In the genomic region with DNA sequence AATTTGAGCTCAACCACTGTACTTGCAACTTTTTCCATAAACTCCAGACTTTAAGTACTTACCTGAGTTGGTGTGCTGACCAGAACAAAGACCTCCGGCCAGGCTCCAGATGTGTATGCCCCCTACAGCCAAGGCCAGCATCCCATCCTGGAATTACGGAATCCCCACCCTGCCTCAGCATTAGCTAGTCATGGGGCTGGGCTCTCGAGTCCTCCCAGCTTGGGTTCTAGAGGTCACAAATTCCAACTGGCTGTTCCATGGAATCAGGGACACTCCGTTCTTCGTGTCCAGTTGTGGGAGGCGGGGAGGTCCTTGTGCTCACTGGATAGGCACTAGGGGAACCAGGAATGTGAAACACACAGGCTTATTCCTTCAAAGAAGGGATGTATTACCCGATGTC, we compare ENCODE assay signal across 25 mouse cellular contexts. TPM values are rescaled to one million over a fixed set of nuclear protein-coding genes. Genes with fewer than 3 reads are reported as not detected.
"Had no signal": no experiment of that assay in that cellular context is flagged by ENCODE, and none has a peak within 500 bp of the region (broad histone marks: within the 10 kb centered on the region; RNA-seq: fewer than 3 reads in every experiment).

Gene Cyp19a1, minus strand, starts transcription at position 101 of the 400 bp plus-strand sequence.

- H3K4me3 ChIP-seq: neural tube, embryonic 12.5 days; neural tube, embryonic 13.5 days; neural tube, embryonic 15.5 days; stomach, embryonic 15.5 days had no signal

- H3K4me1 ChIP-seq: neural tube, embryonic 12.5 days; neural tube, embryonic 13.5 days; neural tube, embryonic 15.5 days; stomach, embryonic 15.5 days had no signal

- DNase-seq: retina, postnatal 1 day; right cerebral cortex, adult 18-20 months; right cerebral cortex, postnatal 14 days; right cerebral cortex, postnatal 25 days; right cerebral cortex, postnatal 4 days; spleen, adult 18-20 months; thymus, adult 18-20 months; thymus, adult 2 months; thymus, postnatal 14 days; thymus, postnatal 25 days; thymus, postnatal 36 days; thymus, postnatal 4 days had no signal

- H3K27ac ChIP-seq: neural tube, embryonic 12.5 days; neural tube, embryonic 13.5 days; neural tube, embryonic 15.5 days; stomach, embryonic 15.5 days; stomach, postnatal 0 days had no signal

- H3K27me3 ChIP-seq: neural tube, embryonic 12.5 days; neural tube, embryonic 13.5 days; neural tube, embryonic 15.5 days; stomach, embryonic 15.5 days had no signal

- H3K36me3 ChIP-seq: neural tube, embryonic 12.5 days; neural tube, embryonic 13.5 days; neural tube, embryonic 15.5 days; stomach, embryonic 15.5 days had no signal

RNA-seq across cellular contexts. Expression of gene Cyp19a1, which starts in this region (rescaled TPM):
- polyA plus RNA-seq: neural tube, embryonic 11.5 days; neural tube, embryonic 13.5 days; neural tube, embryonic 14.5 days; small intestine, adult 2 months; spleen, adult 2 months; stomach, embryonic 14.5 days; stomach, embryonic 15.5 days; stomach, embryonic 16.5 days; stomach, postnatal 0 days; thymus, postnatal 0 days; urinary bladder, adult 2 months had no signal
